Mouse (Mus musculus) liver, adult (tissue): ENCODE measurements at regions not wholly inside any gene's neighbourhood (a gene's known extent, or its start where the extent isn't known, plus 50 kb on each side); places are given as distances from the start of the nearest gene placed in this dataset.
A peak's percentile ranks its signal among the peaks of the same experiment; 100 is the strongest.

Source experiments
- GATA4 ChIP-seq: IDR thresholded peaks from 2 replicates; pipeline ENCODE4 v1.6.1; 2014; ENCODE audit warnings: mild to moderate bottlenecking, low read length; ENCODE audit not compliant: insufficient replicate concordance

- no peak for TF ChIP-seq GATA4
These were observed 204.2 kb downstream of the Rnf152 start for GRCm38 (mm10) chr1:105152175-105152828.

GRCm38 (mm10) chr1:105151466-105151846, 205.1 kb downstream of the Rnf152 start:
- no peak for TF ChIP-seq GATA4

GRCm38 (mm10) chr1:105150624-105151465, 205.7 kb downstream of the Rnf152 start:
- no peak for TF ChIP-seq GATA4

- no peak for TF ChIP-seq GATA4
These were observed 207.7 kb downstream of the Rnf152 start for GRCm38 (mm10) chr1:105148792-105149191.

GRCm38 (mm10) chr1:105148048-105148447, 208.5 kb downstream of the Rnf152 start:
- no peak for TF ChIP-seq GATA4

GRCm38 (mm10) chr1:105123936-105124335, 232.6 kb downstream of the Rnf152 start:
- TF ChIP-seq GATA4, result no peak

- TF ChIP-seq GATA4, result no peak
These were observed 238.6 kb downstream of the Rnf152 start for GRCm38 (mm10) chr1:105117888-105118287.

- no peak for TF ChIP-seq GATA4
These were observed 240.3 kb downstream of the Rnf152 start for GRCm38 (mm10) chr1:105116231-105116630.

- no peak for TF ChIP-seq GATA4
These were observed 241.1 kb downstream of the Rnf152 start for GRCm38 (mm10) chr1:105115391-105115790.

GRCm38 (mm10) chr1:105114835-105115234, 241.7 kb downstream of the Rnf152 start:
- no peak for TF ChIP-seq GATA4

- TF ChIP-seq GATA4, result peak; percentile 91
These were observed 243.6 kb downstream of the Rnf152 start for GRCm38 (mm10) chr1:105112762-105113525.

GRCm38 (mm10) chr1:105111236-105111635, 245.3 kb downstream of the Rnf152 start:
- no peak for TF ChIP-seq GATA4

GRCm38 (mm10) chr1:105110581-105111210, 245.8 kb downstream of the Rnf152 start:
- TF ChIP-seq GATA4, result no peak

- no peak for TF ChIP-seq GATA4
These were observed 248.7 kb downstream of the Rnf152 start for GRCm38 (mm10) chr1:105107836-105108235.

- TF ChIP-seq GATA4, result no peak
These were observed 249.3 kb downstream of the Rnf152 start for GRCm38 (mm10) chr1:105107257-105107656.
